Mouse (Mus musculus): ENCODE data around the gene Olfr618.
"Not testable (repeated sequence)": the region's sequence is repeated elsewhere in the genome, so short reads cannot be mapped to it uniquely, and the experiment has no call there.

The Olfr618 gene

GRCm38 (mm10) chr7:103589803-103590202, at the start of gene Olfr618:
Olfr618 (plus strand) TSS chr7:103590103.
- no peak for DNase-seq (ENCODE audit: low spot score)

GRCm38 (mm10) chr7:103542617-103543016, 47.3 kb upstream of the Olfr618 start, which contains the start of gene Olfr612:
Olfr612 (minus strand) TSS chr7:103542717.
- not testable (repeated sequence) for DNase-seq (ENCODE audit: low spot score)

DNA sequence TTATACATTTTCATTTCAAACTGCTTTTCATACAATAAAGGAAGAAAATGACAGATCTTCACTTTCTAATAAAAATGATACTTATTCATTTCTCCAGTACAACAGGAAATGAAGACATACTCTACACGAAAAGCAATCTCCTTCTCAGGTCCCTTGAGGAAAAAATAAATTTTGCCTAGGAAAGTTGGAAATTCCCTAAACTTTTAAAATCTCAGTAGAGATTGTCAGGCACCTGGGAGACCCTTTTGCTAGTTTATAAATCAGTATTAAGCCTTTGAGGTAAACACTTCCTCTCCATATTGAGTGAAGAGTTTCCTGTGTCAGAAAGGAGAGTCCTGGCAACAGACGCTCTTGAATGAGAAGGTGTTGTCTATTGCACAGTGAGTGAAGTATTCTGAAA, 42.1 kb upstream of the Olfr618 start, which contains the start of gene Olfr613:
Olfr613 (plus strand) TSS at position 301 of the 400 bp plus-strand sequence.
- DNase-seq (ENCODE audit: low spot score) = no peak

DNA sequence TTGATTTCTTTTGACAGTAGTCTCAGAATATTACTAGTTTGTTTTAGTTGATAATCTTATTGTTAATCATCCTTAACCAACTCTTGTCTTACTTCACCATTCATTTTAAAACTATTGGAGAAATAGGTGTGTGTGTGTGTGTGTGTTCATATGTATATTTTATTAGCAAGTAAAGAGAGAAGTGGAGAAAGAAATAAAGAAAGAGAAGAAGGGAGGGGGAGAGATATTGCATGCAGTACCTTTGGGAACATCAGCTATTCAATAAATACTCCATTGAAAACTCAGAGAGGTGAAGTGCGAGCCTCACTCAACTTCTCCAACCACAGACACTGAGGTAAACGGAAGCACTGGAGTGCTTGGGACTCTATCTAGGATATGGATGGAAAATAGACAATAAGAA, 34.1 kb upstream of the Olfr618 start, which contains the start of gene Olfr615:
Olfr615 (plus strand) TSS at position 301 of the 400 bp plus-strand sequence.
- DNase-seq (ENCODE audit: low spot score) = no peak

DNA sequence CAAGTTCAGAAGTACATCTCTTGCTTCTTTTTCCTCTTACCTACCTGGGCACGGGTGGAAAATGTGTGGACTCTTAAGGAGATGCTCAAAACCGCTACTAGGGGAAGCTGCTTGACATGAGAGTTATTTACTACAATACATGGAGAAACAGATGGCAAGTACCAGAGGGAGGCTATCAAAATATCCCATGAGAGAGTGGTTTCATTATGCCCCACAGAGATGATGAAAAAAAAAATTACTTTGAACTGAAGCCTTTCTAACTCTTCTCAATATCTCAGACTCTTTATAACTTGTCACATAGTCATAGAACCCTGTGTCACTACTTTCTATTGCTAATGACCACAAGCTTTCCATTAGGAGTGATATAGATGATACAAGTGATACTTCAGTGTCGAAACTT, 20.9 kb upstream of the Olfr618 start, which contains the start of gene Olfr616:
Olfr616 (minus strand) TSS at position 101 of the 400 bp plus-strand sequence.
- no peak for DNase-seq (ENCODE audit: low spot score)

GRCm38 (mm10) chr7:103572761-103573160, 17.1 kb upstream of the Olfr618 start, which contains the start of gene Olfr617:
Olfr617 (plus strand) TSS chr7:103573061.
- DNase-seq (ENCODE audit: low spot score) = no peak

GRCm38 (mm10) chr7:103600275-103600674, 10.4 kb downstream of the Olfr618 start, which contains the start of gene Olfr619:
Olfr619 (plus strand) TSS chr7:103600575.
- DNase-seq (ENCODE audit: low spot score) = no peak

- no peak for DNase-seq (ENCODE audit: low spot score)
These were observed 17.5 kb downstream of the Olfr618 start for GRCm38 (mm10) chr7:103607425-103607824.

GRCm38 (mm10) chr7:103612434-103612833, 22.5 kb downstream of the Olfr618 start, which contains the start of gene Olfr620:
Olfr620 (minus strand) TSS chr7:103612534.
- no peak for DNase-seq (ENCODE audit: low spot score)

DNA sequence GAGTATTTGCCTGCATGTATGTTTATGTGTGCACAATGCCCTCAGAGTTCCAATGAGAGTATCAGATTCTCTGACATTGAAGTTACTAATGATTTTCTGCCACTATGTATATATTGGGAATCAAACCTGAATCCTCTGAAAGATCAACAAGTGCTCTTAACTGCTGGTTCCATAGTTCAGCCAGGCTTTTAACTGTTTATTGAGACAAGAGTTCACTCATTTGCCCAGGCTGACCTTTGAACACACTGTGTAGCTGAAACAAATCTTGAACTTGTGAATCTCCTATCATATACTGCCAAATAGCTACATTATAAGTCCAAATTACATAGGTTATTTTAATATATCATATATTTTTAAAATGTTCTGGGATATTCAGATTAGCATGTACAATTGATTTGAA, 46.9 kb downstream of the Olfr618 start:
- no peak for DNase-seq (ENCODE audit: low spot score)

DNA sequence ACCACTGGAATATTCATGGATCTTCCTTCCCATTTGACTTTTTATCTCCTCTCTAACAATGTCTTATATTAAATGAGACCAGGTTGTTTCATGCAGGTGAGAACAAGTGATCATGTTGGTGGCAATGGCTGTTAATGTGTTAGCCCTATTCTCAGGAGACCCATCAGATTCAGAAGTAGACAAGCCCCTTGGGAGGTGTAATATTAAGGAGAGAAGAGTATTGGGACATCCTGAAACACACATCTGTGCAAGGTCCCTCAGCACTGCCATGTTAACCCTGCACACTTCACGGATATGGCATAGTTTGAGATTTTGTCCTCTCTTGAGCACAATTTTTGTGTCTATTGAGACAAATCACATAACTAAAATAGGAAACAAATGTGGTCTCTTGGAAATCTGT, 52.7 kb downstream of the Olfr618 start, which contains the start of gene Olfr622:
Olfr622 (minus strand) TSS at position 101 of the 400 bp plus-strand sequence.
- DNase-seq (ENCODE audit: low spot score) = no peak

DNA sequence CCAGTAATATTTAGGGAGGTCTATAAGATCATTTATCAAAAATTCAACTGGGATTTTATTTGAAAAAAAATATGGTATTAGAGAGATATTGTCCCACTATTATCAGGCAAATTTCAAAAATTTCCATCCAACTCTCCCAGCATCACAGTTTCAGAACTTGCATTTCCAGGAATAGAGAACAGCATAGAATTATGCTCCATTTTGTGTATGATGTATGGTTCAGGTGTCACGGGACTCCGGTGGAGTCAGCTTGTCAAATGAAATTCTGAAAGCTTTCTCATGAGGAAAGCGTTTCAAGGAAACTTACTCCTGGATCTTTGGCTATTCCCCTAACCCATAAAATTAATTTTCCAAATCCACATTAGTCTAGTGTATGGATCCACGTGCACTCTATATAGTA, 54.2 kb downstream of the Olfr618 start:
- DNase-seq (ENCODE audit: low spot score) = no peak
